Mouse (Mus musculus) limb, embryonic 13.5 days (tissue): ENCODE measurements at regions not wholly inside any gene's neighbourhood (a gene's known extent, or its start where the extent isn't known, plus 50 kb on each side); places are given as distances from the start of the nearest gene placed in this dataset.
A peak's percentile ranks its signal among the peaks of the same experiment; 100 is the strongest.

Experiments
- ATAC-seq: fragments of 200-750 bp; cut with Nextera tagmentation; 2 replicates; pipeline ENCODE4 v1.8.0; 2017; ENCODE audit warnings: low read depth, moderate number of reproducible peaks, moderate TSS enrichment; ENCODE audit not compliant: low FRiP score
- H3K27ac ChIP-seq: fragments of 300-500 bp; sonication (generic); 2 replicates; pipeline ENCODE4 v1.5.1; 2015; ENCODE audit warnings: inconsistent platforms, mild to moderate bottlenecking, moderate library complexity
- H3K27me3 ChIP-seq: fragments of 300-500 bp; sonication (generic); 2 replicates; pipeline ENCODE4 v1.6.1; 2015; ENCODE audit warnings: mild to moderate bottlenecking, inconsistent platforms
- H3K36me3 ChIP-seq: fragments of 300-500 bp; sonication (generic); 2 replicates; pipeline ENCODE4 v1.6.1; 2015; ENCODE audit warnings: inconsistent platforms, mild to moderate bottlenecking, moderate library complexity
- H3K4me1 ChIP-seq: fragments of 300-500 bp; sonication (generic); 2 replicates; pipeline ENCODE4 v1.6.1; 2015; ENCODE audit warnings: inconsistent platforms
- H3K4me2 ChIP-seq: fragments of 300-500 bp; sonication (generic); replicated peaks from 2 replicates; pipeline ENCODE4 v1.6.1; 2015; ENCODE audit warnings: inconsistent platforms, mild to moderate bottlenecking, moderate library complexity
- H3K4me3 ChIP-seq: fragments of 300-500 bp; sonication (generic); 2 replicates; pipeline ENCODE4 v1.5.1; 2015; ENCODE audit warnings: moderate library complexity, mild to moderate bottlenecking, inconsistent platforms
- H3K9ac ChIP-seq: fragments of 300-500 bp; sonication (generic); 2 replicates; pipeline ENCODE4 v1.6.1; 2015; ENCODE audit warnings: mild to moderate bottlenecking, inconsistent platforms
- H3K9me3 ChIP-seq: fragments of 300-500 bp; sonication (generic); 2 replicates; pipeline ENCODE4 v1.6.1; 2016; ENCODE audit warnings: inconsistent platforms
- WGBS: fragments of 180-500 bp; shearing (Covaris S2); methylation state at CpG from one replicate; pipeline ENCODE4 v1.1.7; 2015; 5-methylcytosine and 5-hydroxymethylcytosine counted together

DNA sequence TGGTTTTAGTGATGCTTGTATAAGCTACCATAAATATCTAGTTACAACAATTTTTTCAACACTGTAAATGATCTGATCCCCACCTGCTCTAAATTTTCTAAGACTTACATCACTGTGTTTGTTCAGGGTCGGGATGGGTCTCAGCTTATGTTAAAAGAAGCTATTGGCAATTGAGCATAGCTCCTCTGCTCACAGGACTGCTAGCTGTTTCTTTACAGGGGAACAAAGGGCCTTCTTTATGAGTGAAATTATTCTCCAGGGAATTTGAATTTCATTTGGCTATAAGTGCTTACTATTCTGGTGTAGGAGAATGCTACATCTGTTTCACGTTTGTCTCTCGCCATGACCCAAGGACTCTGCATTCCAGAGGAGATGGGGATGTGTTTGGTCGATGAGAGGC lies 255.6 kb upstream of the Ccdc54 start:
- WGBS, result 22% methylated on average over 4 of the region's 4 CpGs
- Histone ChIP-seq H3K27me3 (no peaks in the 10 kb centered on the region; the same call in 1 of the 2 replicates), H3K4me2 (no peak overlapping the region), H3K9ac (no peak overlapping the region), H3K4me3 (no peak overlapping the region), H3K9me3 (no peaks in the 10 kb centered on the region), H3K27ac (no peak overlapping the region), H3K36me3 (no peaks in the 10 kb centered on the region), H3K4me1 (no peaks in the 10 kb centered on the region)
- peak; percentile 81 for ATAC-seq

DNA sequence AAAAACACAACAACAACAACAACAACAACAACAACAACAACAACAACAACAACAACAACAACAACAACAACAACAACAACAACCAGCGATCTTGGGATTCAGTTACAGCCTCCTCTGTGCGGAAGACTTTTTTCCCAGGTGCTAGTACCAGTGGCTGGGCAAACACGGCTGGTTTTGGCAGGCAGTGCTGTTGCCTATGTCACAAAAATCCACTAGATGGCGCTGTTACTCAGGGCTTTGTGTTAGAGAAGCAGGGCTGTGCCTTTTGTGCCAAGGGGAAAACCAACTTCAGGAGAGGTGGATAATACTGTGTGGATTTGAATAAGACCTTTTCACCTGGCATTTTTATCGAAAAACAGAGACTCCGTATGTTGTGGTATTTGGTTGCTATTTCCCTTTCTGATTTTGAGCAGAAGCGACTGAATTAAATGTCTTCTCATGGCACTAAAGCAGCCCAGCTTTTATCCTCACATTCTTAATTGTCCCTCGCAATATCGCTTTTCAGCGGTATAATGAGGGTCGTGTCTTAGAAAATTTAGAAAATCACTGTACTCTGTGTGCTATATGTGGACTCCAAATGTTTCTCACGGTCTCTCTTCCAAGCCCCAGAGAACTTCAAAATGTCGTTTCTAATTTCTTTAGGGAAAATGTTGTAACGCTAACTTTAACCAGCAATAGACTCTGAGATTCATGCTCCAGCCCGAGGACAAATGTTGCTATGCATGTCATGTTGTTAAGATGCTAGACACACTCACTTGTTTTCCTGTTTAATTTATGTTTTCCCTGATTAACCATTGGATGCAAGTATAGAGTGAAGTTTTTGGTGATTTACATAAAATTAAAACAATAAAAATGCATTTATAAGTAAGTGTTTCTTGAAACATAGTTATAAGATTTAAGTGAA lies 251.0 kb upstream of the Ccdc54 start:
- WGBS, result 36% methylated on average over 15 of the region's 15 CpGs
- H3K4me2 ChIP-seq, result no peak overlapping the region
- no peak overlapping the region for H3K27ac ChIP-seq
- no peak overlapping the region for H3K9ac ChIP-seq
- peaks cover 6% of the 10 kb centered on the region for H3K27me3 ChIP-seq
- peak; percentile 76; the same call in 1 of the 2 replicates for ATAC-seq
- H3K9me3 ChIP-seq, result no peaks in the 10 kb centered on the region
- 0 out of 2 replicates have a peak, but pooled peaks cover 4% of the 10 kb centered on the region for H3K4me1 ChIP-seq
- H3K4me3 ChIP-seq, result no peak overlapping the region
- no peaks in the 10 kb centered on the region for H3K36me3 ChIP-seq

DNA sequence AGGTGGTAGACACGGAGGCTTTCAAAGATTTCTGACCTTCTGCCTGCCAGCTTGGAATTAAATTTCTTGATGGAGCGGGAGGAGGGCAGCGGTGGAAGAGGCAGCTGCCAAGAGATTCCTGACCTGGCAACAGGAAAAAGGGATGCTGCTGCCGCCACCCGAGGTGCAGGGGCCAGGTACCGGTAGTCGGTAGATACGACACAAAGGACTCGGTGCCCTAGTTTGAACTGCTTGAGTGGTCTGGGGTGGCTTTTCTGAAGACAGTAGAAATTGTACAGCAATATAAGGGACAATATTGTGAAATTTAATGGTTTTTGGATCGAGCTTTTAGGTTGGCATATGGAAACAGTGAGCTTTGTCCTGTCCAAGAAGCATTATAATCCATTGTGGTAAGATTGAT lies 250.3 kb upstream of the Ccdc54 start:
- H3K9me3 ChIP-seq, result no peaks in the 10 kb centered on the region
- no peaks in the 10 kb centered on the region for H3K36me3 ChIP-seq
- H3K4me2 ChIP-seq, result no peak overlapping the region
- ATAC-seq, result peak; percentile 38; the same call in 1 of the 2 replicates
- no peak overlapping the region for H3K27ac ChIP-seq
- WGBS, result 58% methylated on average over 10 of the region's 10 CpGs
- H3K4me3 ChIP-seq, result no peak overlapping the region
- peaks cover 6% of the 10 kb centered on the region for H3K27me3 ChIP-seq
- no peak overlapping the region for H3K9ac ChIP-seq
- 0 out of 2 replicates have a peak, but pooled peaks cover 4% of the 10 kb centered on the region for H3K4me1 ChIP-seq

DNA sequence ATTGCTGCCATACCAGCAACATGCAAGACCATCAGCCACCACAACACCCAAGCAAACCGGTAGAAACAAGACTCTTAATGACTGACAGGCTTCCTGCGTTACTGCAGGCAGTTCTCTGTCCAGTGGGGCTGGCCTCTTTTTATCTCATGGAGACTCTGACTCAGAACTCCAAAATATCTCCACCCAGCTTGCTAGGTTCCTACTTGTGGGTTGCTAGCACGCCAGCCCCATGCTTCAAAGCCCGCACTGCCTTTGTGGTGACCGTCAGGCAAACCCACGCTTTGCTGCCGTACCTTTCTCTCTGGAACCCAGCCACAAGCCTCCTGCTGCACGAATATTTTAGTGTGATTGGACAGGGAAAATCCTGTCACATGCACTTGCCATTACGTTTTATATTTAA lies 248.7 kb upstream of the Ccdc54 start:
- ATAC-seq, result no peak
- 0 out of 2 replicates have a peak, but pooled peaks cover 4% of the 10 kb centered on the region for H3K4me1 ChIP-seq
- H3K9me3 ChIP-seq, result no peaks in the 10 kb centered on the region
- peaks cover 6% of the 10 kb centered on the region for H3K27me3 ChIP-seq
- H3K9ac ChIP-seq, result no peak overlapping the region
- no peaks in the 10 kb centered on the region for H3K36me3 ChIP-seq
- H3K27ac ChIP-seq, result no peak overlapping the region
- H3K4me3 ChIP-seq, result no peak overlapping the region
- H3K4me2 ChIP-seq, result no peak overlapping the region
- 67% methylated on average over 9 of the region's 9 CpGs for WGBS

GRCm38 (mm10) chr16:50837416-50837815 lies 246.5 kb upstream of the Ccdc54 start:
- peaks cover 6% of the 10 kb centered on the region for H3K27me3 ChIP-seq
- no peak overlapping the region for H3K9ac ChIP-seq
- ATAC-seq, result no peak
- H3K4me2 ChIP-seq, result no peak overlapping the region
- 85% methylated on average over 9 of the region's 9 CpGs for WGBS
- no peaks in the 10 kb centered on the region for H3K36me3 ChIP-seq
- H3K4me1 ChIP-seq, result 0 out of 2 replicates have a peak, but pooled peaks cover 4% of the 10 kb centered on the region
- H3K4me3 ChIP-seq, result no peak overlapping the region
- H3K9me3 ChIP-seq, result no peaks in the 10 kb centered on the region
- no peak overlapping the region for H3K27ac ChIP-seq

- Histone ChIP-seq H3K4me1 (0 out of 2 replicates have a peak, but pooled peaks cover 4% of the 10 kb centered on the region), H3K27me3 (peaks cover 6% of the 10 kb centered on the region), H3K27ac (no peak overlapping the region), H3K4me3 (no peak overlapping the region), H3K9ac (no peak overlapping the region), H3K9me3 (no peaks in the 10 kb centered on the region), H3K4me2 (no peak overlapping the region), H3K36me3 (no peaks in the 10 kb centered on the region)
- no peak for ATAC-seq
- 72% methylated on average over 4 of the region's 4 CpGs for WGBS
Observed at GRCm38 (mm10) chr16:50836457-50836856, 245.5 kb upstream of the Ccdc54 start.

GRCm38 (mm10) chr16:50833357-50833756 lies 242.4 kb upstream of the Ccdc54 start:
- H3K9me3 ChIP-seq, result no peaks in the 10 kb centered on the region
- no peak for ATAC-seq
- no peaks in the 10 kb centered on the region for H3K27me3 ChIP-seq
- no peak overlapping the region for H3K27ac ChIP-seq
- H3K4me2 ChIP-seq, result no peak overlapping the region
- 88% methylated on average over 2 of the region's 2 CpGs for WGBS
- no peak overlapping the region for H3K9ac ChIP-seq
- H3K4me1 ChIP-seq, result no peaks in the 10 kb centered on the region
- H3K4me3 ChIP-seq, result no peak overlapping the region
- H3K36me3 ChIP-seq, result no peaks in the 10 kb centered on the region

DNA sequence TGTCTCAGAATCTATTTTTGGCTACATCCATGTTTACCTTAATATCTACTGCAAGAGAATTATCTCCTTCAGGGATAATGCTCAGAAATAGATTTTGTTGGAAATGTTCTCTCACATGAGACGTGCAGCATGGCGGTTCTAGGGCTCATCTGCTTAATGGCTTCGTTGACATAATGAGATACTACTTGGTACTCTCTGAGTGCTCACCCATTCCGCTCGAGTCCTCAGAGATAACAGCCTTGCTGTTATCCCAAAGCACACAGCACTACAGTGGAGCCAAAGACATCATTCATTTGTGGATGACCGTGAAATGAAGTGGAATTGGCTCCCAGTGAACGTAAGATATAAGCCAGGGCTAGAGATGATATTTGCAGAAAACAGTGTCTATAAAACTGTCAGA lies 231.4 kb upstream of the Ccdc54 start:
- Histone ChIP-seq H3K27me3 (no peaks in the 10 kb centered on the region), H3K9ac (no peak overlapping the region), H3K27ac (no peak overlapping the region), H3K4me1 (no peaks in the 10 kb centered on the region), H3K36me3 (no peaks in the 10 kb centered on the region), H3K9me3 (no peaks in the 10 kb centered on the region), H3K4me2 (no peak overlapping the region), H3K4me3 (no peak overlapping the region)
- 75% methylated on average over 7 of the region's 7 CpGs for WGBS
- ATAC-seq, result no peak

- H3K27ac ChIP-seq, result no peak overlapping the region
- H3K4me1 ChIP-seq, result peaks cover 13% of the 10 kb centered on the region
- no peak overlapping the region for H3K4me2 ChIP-seq
- no peaks in the 10 kb centered on the region for H3K9me3 ChIP-seq
- H3K36me3 ChIP-seq, result no peaks in the 10 kb centered on the region
- H3K4me3 ChIP-seq, result no peak overlapping the region
- H3K27me3 ChIP-seq, result no peaks in the 10 kb centered on the region
- peak; percentile 11; the same call in 1 of the 2 replicates for ATAC-seq
- no peak overlapping the region for H3K9ac ChIP-seq
- WGBS, result 10% methylated on average over 4 of the region's 4 CpGs
Observed at GRCm38 (mm10) chr16:50814626-50815025, 223.7 kb upstream of the Ccdc54 start.

- 42% methylated on average over 10 of the region's 10 CpGs for WGBS
- peak; percentile 77 for ATAC-seq
Observed at GRCm38 (mm10) chr16:50799145-50799794, 208.3 kb upstream of the Ccdc54 start.

GRCm38 (mm10) chr16:50798095-50798494 lies 207.1 kb upstream of the Ccdc54 start:
- H3K4me1 ChIP-seq, result peaks cover 10% of the 10 kb centered on the region
- no peak overlapping the region for H3K4me3 ChIP-seq
- H3K9me3 ChIP-seq, result no peaks in the 10 kb centered on the region
- no peak overlapping the region for H3K9ac ChIP-seq
- 83% methylated on average over 6 of the region's 6 CpGs for WGBS
- no peak overlapping the region for H3K27ac ChIP-seq
- no peaks in the 10 kb centered on the region for H3K36me3 ChIP-seq
- no peak for ATAC-seq
- H3K4me2 ChIP-seq, result no peak overlapping the region
- no peaks in the 10 kb centered on the region for H3K27me3 ChIP-seq

More at GRCm38 (mm10) chr16:50799145-50799794, 208.3 kb upstream of the Ccdc54 start:
- no peaks in the 10 kb centered on the region for H3K9me3 ChIP-seq
- H3K9ac ChIP-seq, result no peak overlapping the region
- H3K27me3 ChIP-seq, result no peaks in the 10 kb centered on the region
- H3K4me2 ChIP-seq, result no peak overlapping the region
- no peak overlapping the region for H3K27ac ChIP-seq
- no peak overlapping the region for H3K4me3 ChIP-seq
- H3K4me1 ChIP-seq, result peaks cover 7% of the 10 kb centered on the region; the same call in 1 of the 2 replicates
- no peaks in the 10 kb centered on the region for H3K36me3 ChIP-seq

DNA sequence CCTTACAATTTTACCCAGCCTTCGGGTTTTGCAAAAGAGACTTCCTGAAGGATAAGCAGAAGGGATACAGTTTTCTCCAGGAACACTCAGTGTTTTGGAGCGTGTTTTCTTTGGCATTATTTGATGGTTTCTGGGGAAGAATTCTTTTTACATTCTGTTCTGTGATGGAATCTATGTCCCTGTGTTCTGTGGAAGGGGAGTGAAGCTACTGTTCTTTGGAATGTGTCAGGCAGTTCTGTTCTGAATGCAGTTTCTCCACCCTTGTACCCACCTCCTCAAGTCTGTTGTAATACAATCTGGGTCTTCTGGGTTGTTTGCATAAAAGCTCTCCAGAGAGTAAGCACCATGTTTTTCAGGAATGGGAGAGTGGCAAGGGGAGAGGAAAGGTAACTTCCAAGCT lies 202.0 kb upstream of the Ccdc54 start:
- Histone ChIP-seq H3K9me3 (no peaks in the 10 kb centered on the region), H3K9ac (no peak overlapping the region), H3K4me2 (no peak overlapping the region), H3K27me3 (no peaks in the 10 kb centered on the region), H3K4me3 (no peak overlapping the region), H3K27ac (no peak overlapping the region), H3K36me3 (no peaks in the 10 kb centered on the region), H3K4me1 (peaks cover 17% of the 10 kb centered on the region)
- WGBS, result 71% methylated on average over 2 of the region's 2 CpGs
- no peak for ATAC-seq
